Mouse (Mus musculus): ENCODE results near the gene Cend1.

DNA sequence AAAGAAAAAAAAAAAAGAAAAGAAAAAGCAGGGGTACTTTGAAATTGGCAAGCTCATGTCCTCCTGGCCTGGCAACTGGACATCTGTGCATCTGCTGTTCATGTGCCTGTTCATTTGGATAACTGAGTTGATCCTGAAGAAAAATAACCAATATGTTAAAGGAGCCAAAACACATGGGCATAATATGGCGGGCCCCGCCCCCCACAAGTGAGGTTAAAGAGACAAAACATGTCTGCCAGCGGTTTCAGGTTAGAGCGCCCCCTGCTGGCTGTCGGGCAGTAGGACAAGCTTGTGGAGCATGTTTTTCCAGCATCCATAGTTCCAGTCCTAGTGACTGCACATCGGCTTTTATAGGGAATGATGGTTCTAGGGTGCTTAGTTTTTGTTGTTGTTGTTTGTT, 34.5 kb downstream of the Cend1 start:
- TF ChIP-seq TAL1 (IDR thresholded peaks at IDR 0.05; ENCODE audit: low read length) (no peak), GATA1 (IDR thresholded peaks at IDR 0.05; ENCODE audit: low read length) (no peak)
